Mouse (Mus musculus): Measurements from ENCODE around the gene Scmh1. TPM values are rescaled to one million over a fixed set of nuclear protein-coding genes. Genes with fewer than 3 reads are reported as not detected.
A peak's percentile ranks its signal among the peaks of the same experiment; 100 is the strongest.
"Not testable (repeated sequence)": the region's sequence is repeated elsewhere in the genome, so short reads cannot be mapped to it uniquely, and the experiment has no call there.

Gene Scmh1
- polyA plus RNA-seq, 1 experiment from 2014 or later: 59.1 TPM

GRCm38 (mm10) chr4:120387968-120388367 lies 17.1 kb upstream of the Scmh1 start:
- peaks cover 68% of the 10 kb centered on the region for H3K27me3 ChIP-seq (ENCODE audit: insufficient read depth, poor library complexity, severe bottlenecking)
- no peaks in the 10 kb centered on the region for H3K36me3 ChIP-seq
- 83% methylated on average over 2 of the region's 2 CpGs for WGBS
- H3K9me3 ChIP-seq: no peaks in the 10 kb centered on the region
- DNase-seq (ENCODE audit: low spot score): no peak
- no peak overlapping the region for H3K4me3 ChIP-seq
- no peak overlapping the region for H3K27ac ChIP-seq
- peaks cover 18% of the 10 kb centered on the region for H3K4me1 ChIP-seq (replicated peaks)

- peak; percentile 7 for DNase-seq (ENCODE audit: low spot score)
- H3K4me3 ChIP-seq: no peak overlapping the region
- H3K27me3 ChIP-seq (ENCODE audit: insufficient read depth, poor library complexity, severe bottlenecking): peaks cover 64% of the 10 kb centered on the region
- H3K27ac ChIP-seq: no peak overlapping the region
- WGBS: 17% methylated on average over 3 of the region's 3 CpGs
- no peaks in the 10 kb centered on the region for H3K36me3 ChIP-seq
- H3K4me1 ChIP-seq (replicated peaks): peaks cover 18% of the 10 kb centered on the region
- H3K9me3 ChIP-seq: no peaks in the 10 kb centered on the region
These were observed 16.0 kb upstream of the Scmh1 start for GRCm38 (mm10) chr4:120388998-120389542.

GRCm38 (mm10) chr4:120389546-120389945 lies 15.5 kb upstream of the Scmh1 start:
- Histone ChIP-seq H3K4me3 (no peak overlapping the region), H3K4me1 (replicated peaks) (peaks cover 18% of the 10 kb centered on the region), H3K36me3 (no peaks in the 10 kb centered on the region), H3K27ac (no peak overlapping the region), H3K27me3 (ENCODE audit: insufficient read depth, poor library complexity, severe bottlenecking) (peaks cover 62% of the 10 kb centered on the region), H3K9me3 (no peaks in the 10 kb centered on the region)
- WGBS: 39% methylated on average over 6 of the region's 6 CpGs
- DNase-seq (ENCODE audit: low spot score): peak; percentile 8

GRCm38 (mm10) chr4:120391591-120391990 lies 13.5 kb upstream of the Scmh1 start:
- Histone ChIP-seq H3K27ac (no peak overlapping the region), H3K9me3 (no peaks in the 10 kb centered on the region), H3K4me1 (replicated peaks) (peaks cover 18% of the 10 kb centered on the region), H3K4me3 (no peak overlapping the region), H3K36me3 (no peaks in the 10 kb centered on the region), H3K27me3 (ENCODE audit: insufficient read depth, poor library complexity, severe bottlenecking) (peaks cover 42% of the 10 kb centered on the region)
- no peak for DNase-seq (ENCODE audit: low spot score)
- WGBS: 65% methylated on average over 6 of the region's 6 CpGs

- no peak overlapping the region for H3K4me3 ChIP-seq
- H3K27me3 ChIP-seq (ENCODE audit: insufficient read depth, poor library complexity, severe bottlenecking): peaks cover 35% of the 10 kb centered on the region
- H3K9me3 ChIP-seq: no peaks in the 10 kb centered on the region
- H3K27ac ChIP-seq: no peak overlapping the region
- no peak for DNase-seq (ENCODE audit: low spot score)
- no peaks in the 10 kb centered on the region for H3K36me3 ChIP-seq
- peaks cover 18% of the 10 kb centered on the region for H3K4me1 ChIP-seq (replicated peaks)
- 90% methylated on average over 4 of the region's 4 CpGs for WGBS
These were observed 12.7 kb upstream of the Scmh1 start for GRCm38 (mm10) chr4:120392341-120392740.

GRCm38 (mm10) chr4:120392748-120393147 lies 12.3 kb upstream of the Scmh1 start:
- H3K36me3 ChIP-seq: no peaks in the 10 kb centered on the region
- H3K27ac ChIP-seq: no peak overlapping the region
- WGBS: 63% methylated on average over 3 of the region's 3 CpGs
- peaks cover 32% of the 10 kb centered on the region for H3K27me3 ChIP-seq (ENCODE audit: insufficient read depth, poor library complexity, severe bottlenecking)
- H3K4me3 ChIP-seq: no peak overlapping the region
- H3K4me1 ChIP-seq (replicated peaks): peaks cover 18% of the 10 kb centered on the region
- H3K9me3 ChIP-seq: no peaks in the 10 kb centered on the region
- DNase-seq (ENCODE audit: low spot score): no peak

- Histone ChIP-seq H3K27me3 (ENCODE audit: insufficient read depth, poor library complexity, severe bottlenecking) (peaks cover 6% of the 10 kb centered on the region; the same call in 1 of the 2 replicates), H3K9me3 (no peaks in the 10 kb centered on the region), H3K4me1 (replicated peaks) (0 out of 2 replicates have a peak, but pooled peaks cover 4% of the 10 kb centered on the region), H3K36me3 (no peaks in the 10 kb centered on the region), H3K27ac (no peak overlapping the region), H3K4me3 (no peak overlapping the region)
- WGBS: 89% methylated on average over 3 of the region's 3 CpGs
- no peak for DNase-seq (ENCODE audit: low spot score)
These were observed 4.8 kb upstream of the Scmh1 start for GRCm38 (mm10) chr4:120400251-120400650.

- DNase-seq (ENCODE audit: low spot score): not testable (repeated sequence)
These were observed 3.0 kb upstream of the Scmh1 start for GRCm38 (mm10) chr4:120402105-120402504.

GRCm38 (mm10) chr4:120404247-120404646 lies 834 bp upstream of the Scmh1 start:
- DNase-seq (ENCODE audit: low spot score): no peak
- Histone ChIP-seq H3K4me1 (replicated peaks) (peaks cover 28% of the 10 kb centered on the region), H3K27ac (peak overlapping the region; percentile 80; the same call in 1 of the 2 replicates), H3K9me3 (no peaks in the 10 kb centered on the region), H3K27me3 (ENCODE audit: insufficient read depth, poor library complexity, severe bottlenecking) (peaks cover 6% of the 10 kb centered on the region; the same call in 1 of the 2 replicates), H3K4me3 (0 out of 2 replicates have a peak overlapping the region, but pooled peaks have one; percentile 97), H3K36me3 (no peaks in the 10 kb centered on the region)

More at GRCm38 (mm10) chr4:120402105-120402504, 3.0 kb upstream of the Scmh1 start:
- H3K4me1 ChIP-seq (replicated peaks): peaks cover 22% of the 10 kb centered on the region
- H3K9me3 ChIP-seq; H3K27ac ChIP-seq; H3K27me3 ChIP-seq (ENCODE audit: insufficient read depth, poor library complexity, severe bottlenecking); H3K36me3 ChIP-seq; H3K4me3 ChIP-seq: not testable (repeated sequence)

- no peaks in the 10 kb centered on the region for H3K9me3 ChIP-seq
- no peak for DNase-seq (ENCODE audit: low spot score)
- peak overlapping the region; percentile 99 for H3K27ac ChIP-seq
- H3K36me3 ChIP-seq: no peaks in the 10 kb centered on the region
- H3K4me3 ChIP-seq: peak overlapping the region; percentile 97
- peaks cover 28% of the 10 kb centered on the region for H3K4me1 ChIP-seq (replicated peaks)
- WGBS: 9% methylated on average over 21 of the region's 21 CpGs
- peaks cover 6% of the 10 kb centered on the region; the same call in 1 of the 2 replicates for H3K27me3 ChIP-seq (ENCODE audit: insufficient read depth, poor library complexity, severe bottlenecking)
These were observed 320 bp upstream of the Scmh1 start for GRCm38 (mm10) chr4:120404778-120405143.

GRCm38 (mm10) chr4:120405806-120406638 lies 941 bp downstream of the Scmh1 start:
- Histone ChIP-seq H3K27me3 (ENCODE audit: insufficient read depth, poor library complexity, severe bottlenecking) (peaks cover 6% of the 10 kb centered on the region; the same call in 1 of the 2 replicates), H3K4me1 (replicated peaks) (peaks cover 28% of the 10 kb centered on the region), H3K27ac (peak overlapping the region; percentile 99), H3K4me3 (peak overlapping the region; percentile 97), H3K36me3 (no peaks in the 10 kb centered on the region), H3K9me3 (no peaks in the 10 kb centered on the region)
- no peak for DNase-seq (ENCODE audit: low spot score)
- WGBS: 6% methylated on average over 25 of the region's 25 CpGs

GRCm38 (mm10) chr4:120406639-120407273 lies 1.7 kb downstream of the Scmh1 start:
- no peaks in the 10 kb centered on the region for H3K36me3 ChIP-seq
- no peak for DNase-seq (ENCODE audit: low spot score)
- WGBS: 73% methylated on average over 3 of the region's 3 CpGs
- peaks cover 28% of the 10 kb centered on the region for H3K4me1 ChIP-seq (replicated peaks)
- H3K27ac ChIP-seq: no peak overlapping the region; the same call in 1 of the 2 replicates
- H3K4me3 ChIP-seq: peak overlapping the region; percentile 97
- no peaks in the 10 kb centered on the region for H3K9me3 ChIP-seq
- peaks cover 6% of the 10 kb centered on the region; the same call in 1 of the 2 replicates for H3K27me3 ChIP-seq (ENCODE audit: insufficient read depth, poor library complexity, severe bottlenecking)

- Histone ChIP-seq H3K27ac (no peak overlapping the region), H3K27me3 (ENCODE audit: insufficient read depth, poor library complexity, severe bottlenecking) (no peaks in the 10 kb centered on the region), H3K36me3 (peaks cover 9% of the 10 kb centered on the region; the same call in 1 of the 2 replicates), H3K9me3 (no peaks in the 10 kb centered on the region), H3K4me1 (replicated peaks) (peaks cover 12% of the 10 kb centered on the region), H3K4me3 (no peak overlapping the region)
- WGBS: 79% methylated on average over 4 of the region's 4 CpGs
- no peak for DNase-seq (ENCODE audit: low spot score)
These were observed 13.0 kb downstream of the Scmh1 start for GRCm38 (mm10) chr4:120418053-120418452.

Data from hindbrain, embryonic 10.5 days (tissue).